Mouse (Mus musculus) fat pad, adult 2 months (tissue): ENCODE results near the gene Galnt6.

Experiments used
- DNase-seq: peaks from one replicate; pipeline ENCODE4 v3.0.0-alpha.2; 2011; ENCODE audit warnings: low read depth, low spot score; ENCODE audit errors: extremely low read depth

Gene Galnt6

GRCm38 (mm10) chr15:100665411-100666218 lies 63.6 kb downstream of the Galnt6 start:
- no peak for DNase-seq

GRCm38 (mm10) chr15:100664813-100665274 lies 64.3 kb downstream of the Galnt6 start:
- no peak for DNase-seq

DNA sequence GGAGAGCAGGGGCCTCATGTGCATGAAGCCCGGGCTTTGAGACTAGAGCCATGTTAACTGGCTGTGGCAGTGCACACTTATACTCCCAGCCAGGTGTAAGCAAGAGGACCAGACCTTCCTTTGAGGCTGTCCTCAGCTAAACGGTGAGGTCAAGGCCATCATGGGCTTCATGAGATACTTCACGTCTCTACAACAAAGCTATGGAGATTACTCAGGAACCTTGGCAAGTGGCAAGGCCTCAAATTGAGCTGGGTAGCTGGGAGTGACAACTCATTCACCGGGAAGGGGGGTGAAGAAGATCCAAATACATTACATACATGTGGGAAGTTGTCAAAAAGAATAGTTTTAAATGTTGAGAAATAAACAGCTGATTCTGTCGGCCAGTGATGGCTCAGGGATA lies 68.4 kb downstream of the Galnt6 start:
- no peak for DNase-seq

DNA sequence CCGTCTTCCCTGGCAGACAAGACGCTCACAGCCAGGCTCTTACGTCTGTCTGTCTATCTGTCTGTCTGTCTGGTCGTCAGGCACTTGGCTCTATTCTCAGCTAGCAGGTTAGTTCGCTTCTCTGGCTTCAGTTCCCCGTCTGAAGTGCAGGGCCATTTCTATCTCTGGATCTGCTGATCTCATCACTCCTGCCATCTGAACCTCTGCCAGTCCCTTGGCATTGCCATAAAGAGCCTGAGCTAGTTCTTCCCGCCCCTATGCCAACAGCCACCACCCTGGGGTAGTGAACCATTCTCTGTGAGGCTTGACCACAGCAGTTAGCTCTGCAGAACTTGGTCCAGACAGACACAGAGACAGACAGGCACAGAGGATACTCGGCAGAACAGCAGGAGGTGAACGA lies 68.9 kb downstream of the Galnt6 start:
- DNase-seq: no peak

- no peak for DNase-seq
Measured at GRCm38 (mm10) chr15:100655201-100655600, 74.0 kb downstream of the Galnt6 start.

DNA sequence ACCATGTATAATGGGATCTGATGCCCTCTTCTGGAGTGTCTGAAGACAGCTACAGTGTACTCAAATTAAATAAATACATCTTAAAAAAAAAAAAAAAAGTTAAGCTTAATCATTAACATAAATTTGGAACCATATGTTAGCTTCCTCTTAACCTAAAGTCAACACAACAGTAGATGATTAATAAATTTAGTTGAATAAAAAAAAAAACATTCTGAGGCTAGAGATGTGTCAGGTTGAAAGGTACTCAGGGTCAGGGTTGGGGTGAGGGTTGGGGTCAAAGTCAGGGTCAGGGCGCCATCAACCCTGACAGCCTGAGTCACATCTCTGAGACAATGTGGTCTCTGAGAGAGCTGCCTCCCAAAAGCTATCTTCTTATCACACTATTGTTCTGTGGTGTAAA lies 74.9 kb downstream of the Galnt6 start:
- DNase-seq: no peak

DNA sequence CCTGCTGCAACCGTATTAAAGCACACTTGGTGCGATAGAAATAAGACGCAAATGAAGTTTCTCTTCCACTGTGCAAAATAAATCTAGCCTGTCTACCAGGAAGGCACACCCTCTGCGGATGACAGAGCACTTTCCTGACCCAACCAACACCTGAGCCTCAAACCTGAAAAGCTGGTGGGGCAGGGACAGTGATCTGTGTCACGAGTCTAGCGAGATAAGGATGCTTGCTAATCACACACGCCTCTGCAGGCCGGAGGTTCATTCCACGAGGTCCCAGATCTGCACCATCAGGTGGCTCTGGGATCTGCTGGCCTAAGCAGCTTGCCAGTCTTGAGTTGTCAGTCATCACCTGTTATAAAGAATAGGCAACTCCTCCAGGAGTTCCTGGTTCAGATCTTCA lies 77.6 kb downstream of the Galnt6 start:
- DNase-seq: no peak

GRCm38 (mm10) chr15:100650111-100650510 lies 79.1 kb downstream of the Galnt6 start:
- DNase-seq: no peak

DNA sequence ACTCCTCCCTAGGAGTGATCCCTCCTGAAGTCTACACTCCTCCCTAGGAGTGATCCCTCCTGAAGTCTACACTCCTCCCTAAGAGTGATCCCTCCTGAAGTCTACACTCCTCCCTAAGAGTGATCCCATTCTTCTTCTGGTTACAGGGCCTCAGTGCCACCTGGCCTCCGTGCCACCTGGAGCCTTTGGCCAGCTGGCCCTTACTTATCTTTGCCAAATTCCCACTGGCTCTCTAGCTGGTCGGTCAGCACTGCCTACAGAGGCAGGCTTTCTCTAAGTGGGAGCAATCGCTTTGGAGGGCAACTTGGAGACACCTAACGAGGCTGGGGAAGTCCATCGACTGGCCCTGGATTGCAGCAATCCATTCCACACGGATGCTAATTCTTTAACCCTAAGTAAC lies 83.0 kb downstream of the Galnt6 start:
- no peak for DNase-seq

DNA sequence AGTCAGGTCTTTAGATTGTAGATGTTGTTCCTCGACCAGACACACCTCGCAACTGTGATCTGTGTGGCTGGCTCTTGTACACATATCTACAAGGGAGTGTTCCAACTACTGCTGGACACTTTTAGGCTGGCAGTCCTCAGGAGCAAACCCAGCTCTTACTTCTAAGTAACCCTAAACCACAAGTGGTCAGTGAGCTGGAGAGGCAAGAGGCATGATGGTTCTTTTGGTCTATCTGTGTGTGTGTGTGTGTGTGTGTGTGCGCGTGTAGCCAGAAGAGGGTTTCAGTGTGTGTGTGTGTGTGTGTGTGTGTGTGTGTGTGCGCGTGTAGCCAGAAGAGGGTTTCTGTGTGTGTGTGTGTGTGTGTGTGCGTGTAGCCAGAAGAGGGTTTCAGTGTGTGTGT lies 86.7 kb downstream of the Galnt6 start:
- DNase-seq: no peak
